Mouse (Mus musculus): Measurements from ENCODE around the gene Rrp8. TPM values are rescaled to one million over a fixed set of nuclear protein-coding genes. Genes with fewer than 3 reads are reported as not detected.

The Rrp8 gene
- polyA plus RNA-seq, 1 experiment from 2014 or later, result 21.2 TPM

GRCm38 (mm10) chr7:105738948-105739347 is 1.8 kb upstream of the Rrp8 start:
- Histone ChIP-seq H3K4me3 (ENCODE audit: inconsistent target) (peak overlapping the region; percentile 99; the same call in 1 of the 2 replicates), H3K27ac (peak overlapping the region; percentile 90), H3K79me2 (ENCODE audit: inconsistent target) (peaks cover 70% of the 10 kb centered on the region), H3K36me3 (ENCODE audit: inconsistent target) (peaks cover 29% of the 10 kb centered on the region)
- WGBS (ENCODE audit: missing documents), result 7% methylated on average over 3 of the region's 3 CpGs

DNA sequence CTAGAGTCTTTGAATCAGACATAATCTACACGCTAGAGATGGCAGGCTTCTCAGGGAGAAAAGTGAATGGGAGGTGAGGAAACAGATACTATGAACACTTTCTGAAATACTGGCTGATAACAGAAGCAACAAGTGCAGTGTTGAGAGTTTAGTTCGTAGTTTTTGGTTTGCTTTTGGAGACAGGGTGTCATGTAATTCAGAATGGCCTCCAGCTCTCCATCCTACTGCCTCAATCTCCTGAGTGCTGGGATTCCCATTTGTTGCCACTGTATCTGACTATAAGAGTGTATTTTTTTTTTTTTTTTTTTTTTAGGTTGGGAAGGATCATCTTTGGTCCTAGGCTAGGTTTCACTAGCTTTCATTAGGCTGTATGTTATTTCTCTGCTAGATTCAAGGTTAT is 1.1 kb upstream of the Rrp8 start:
- Histone ChIP-seq H3K36me3 (ENCODE audit: inconsistent target) (peaks cover 35% of the 10 kb centered on the region), H3K27ac (peak overlapping the region; percentile 90), H3K4me3 (ENCODE audit: inconsistent target) (peak overlapping the region; percentile 99; the same call in 1 of the 2 replicates), H3K79me2 (ENCODE audit: inconsistent target) (peaks cover 65% of the 10 kb centered on the region)
- WGBS (ENCODE audit: missing documents), result 48% methylated on average over 2 of the region's 2 CpGs

DNA sequence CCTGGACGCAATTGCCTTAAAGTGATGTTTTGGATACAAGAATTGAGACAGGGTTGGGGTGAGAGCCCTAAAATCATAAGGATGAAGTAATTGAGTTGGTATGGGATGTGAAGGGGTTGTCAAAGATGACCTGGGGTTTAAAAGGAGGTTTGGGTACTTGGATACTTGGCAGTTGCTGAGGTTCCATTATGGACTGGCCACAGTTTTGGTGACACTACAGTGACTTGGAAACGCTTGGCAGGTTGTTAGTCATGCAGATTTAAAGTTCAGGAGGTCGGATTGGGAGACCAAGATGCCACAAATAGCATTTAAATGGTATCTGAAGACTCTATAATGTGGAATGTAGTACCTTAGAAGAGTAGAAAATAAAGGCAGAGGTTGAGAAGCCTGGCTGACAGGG is 463 bp upstream of the Rrp8 start:
- Histone ChIP-seq H3K27ac (peak overlapping the region; percentile 90), H3K79me2 (ENCODE audit: inconsistent target) (peaks cover 59% of the 10 kb centered on the region), H3K36me3 (ENCODE audit: inconsistent target) (peaks cover 42% of the 10 kb centered on the region), H3K4me3 (ENCODE audit: inconsistent target) (peak overlapping the region; percentile 99)
- WGBS (ENCODE audit: missing documents), result 56% methylated on average over 3 of the region's 3 CpGs

DNA sequence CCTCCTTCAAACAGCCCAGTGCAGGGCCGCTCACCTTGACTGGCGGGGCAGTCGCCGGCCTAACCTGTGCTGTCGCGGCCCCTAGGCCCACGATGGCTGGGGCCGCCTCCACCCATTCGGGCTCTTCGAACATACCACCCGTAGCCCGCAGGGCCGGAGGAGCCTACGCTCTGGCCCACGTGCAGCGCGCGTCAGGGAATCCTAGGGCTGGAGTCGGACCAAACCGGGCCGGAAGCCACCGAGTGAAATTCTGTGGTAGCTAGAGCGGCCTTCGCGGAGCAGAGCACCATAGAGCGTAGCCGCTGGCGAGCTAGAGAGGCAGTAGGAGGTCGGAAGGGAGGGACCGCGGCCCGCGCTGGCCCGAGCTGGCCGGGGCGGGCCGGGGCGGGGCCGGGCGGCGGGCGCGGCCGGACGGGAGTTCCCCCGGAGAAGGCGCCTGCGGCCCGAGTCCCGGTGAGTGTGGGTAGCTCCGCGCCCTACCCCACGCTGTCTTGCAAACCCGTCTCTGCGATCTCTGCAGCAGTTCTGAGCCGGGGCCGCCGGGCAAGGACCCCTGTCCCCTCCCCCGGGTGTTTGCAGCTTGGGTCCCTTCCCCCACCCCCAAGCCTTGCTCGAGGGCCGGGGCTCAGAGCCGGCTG is 802 bp downstream of the Rrp8 start, which contains the start of gene Ilk:
Gene Ilk, plus strand, starts transcription at position 329 of the 638 bp plus-strand sequence.
- peaks cover 57% of the 10 kb centered on the region for H3K79me2 ChIP-seq (ENCODE audit: inconsistent target)
- H3K4me3 ChIP-seq (ENCODE audit: inconsistent target), result peak within 1 kb of the TSS; percentile 99
- WGBS (ENCODE audit: missing documents), result under 1% methylated on average over 42 of the region's 62 CpGs
- peak within 1 kb of the TSS; percentile 90 for H3K27ac ChIP-seq
- peaks cover 41% of the 10 kb centered on the region for H3K36me3 ChIP-seq (ENCODE audit: inconsistent target)

DNA sequence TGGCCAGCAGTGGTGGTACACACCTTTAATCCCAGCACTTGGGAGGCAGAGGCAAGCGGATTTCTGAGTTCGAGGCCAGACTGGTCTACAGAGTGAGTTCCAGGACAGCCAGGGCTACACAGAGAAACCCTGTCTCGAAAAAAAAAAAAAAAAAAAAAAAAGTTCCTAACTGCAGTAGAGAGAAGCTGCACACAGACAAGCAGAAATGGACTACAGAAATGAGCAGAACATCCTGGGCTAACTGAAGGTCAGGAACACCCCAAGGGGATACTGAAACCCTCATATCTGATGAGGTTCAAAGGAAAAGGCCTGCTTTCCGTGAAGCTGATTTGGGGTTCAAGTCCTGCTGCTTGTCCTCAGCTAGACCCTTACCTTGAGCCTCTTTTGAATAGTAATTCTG is 1.7 kb downstream of the Rrp8 start:
- peaks cover 47% of the 10 kb centered on the region for H3K79me2 ChIP-seq (ENCODE audit: inconsistent target)
- H3K27ac ChIP-seq, result peak overlapping the region; percentile 41; the same call in 1 of the 2 replicates
- peak overlapping the region; percentile 66 for H3K4me3 ChIP-seq (ENCODE audit: inconsistent target)
- WGBS (ENCODE audit: missing documents), result 20% methylated on average over 1 of the region's 4 CpGs
- H3K36me3 ChIP-seq (ENCODE audit: inconsistent target), result peaks cover 32% of the 10 kb centered on the region; the same call in 1 of the 2 replicates

DNA sequence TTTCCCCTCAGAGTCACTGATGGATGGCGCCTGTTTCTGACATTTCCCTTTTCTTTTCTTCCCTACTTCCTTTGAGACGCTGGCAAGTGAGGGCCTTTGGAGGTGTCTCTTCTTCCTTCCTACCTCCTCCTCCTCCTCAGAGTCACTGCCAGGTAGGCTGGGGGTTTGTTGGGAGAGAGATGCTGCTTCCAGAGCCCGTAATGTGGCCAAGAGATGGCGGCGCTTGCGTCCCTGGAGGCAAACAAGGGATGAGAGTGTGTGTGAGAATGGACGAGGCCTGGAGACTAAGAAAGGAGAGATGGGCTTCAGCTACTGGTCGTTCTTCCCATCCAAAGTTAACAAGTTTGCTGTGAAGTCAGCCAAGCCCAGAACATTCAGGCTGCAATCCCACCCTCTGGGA is 2.4 kb downstream of the Rrp8 start:
- Histone ChIP-seq H3K27ac (no peak overlapping the region), H3K4me3 (ENCODE audit: inconsistent target) (no peak overlapping the region), H3K36me3 (ENCODE audit: inconsistent target) (peaks cover 29% of the 10 kb centered on the region; the same call in 1 of the 2 replicates), H3K79me2 (ENCODE audit: inconsistent target) (peaks cover 41% of the 10 kb centered on the region)
- WGBS (ENCODE audit: missing documents), result 89% methylated on average over 7 of the region's 8 CpGs

GRCm38 (mm10) chr7:105733836-105734235 is 3.3 kb downstream of the Rrp8 start:
- Histone ChIP-seq H3K36me3 (ENCODE audit: inconsistent target) (peaks cover 29% of the 10 kb centered on the region; the same call in 1 of the 2 replicates), H3K79me2 (ENCODE audit: inconsistent target) (peaks cover 31% of the 10 kb centered on the region), H3K4me3 (ENCODE audit: inconsistent target) (no peak overlapping the region), H3K27ac (no peak overlapping the region)
- WGBS (ENCODE audit: missing documents), result 95% methylated on average over 11 of the region's 11 CpGs

- peaks cover 24% of the 10 kb centered on the region; the same call in 1 of the 2 replicates for H3K36me3 ChIP-seq (ENCODE audit: inconsistent target)
- H3K4me3 ChIP-seq (ENCODE audit: inconsistent target), result no peak overlapping the region
- H3K27ac ChIP-seq, result no peak overlapping the region
- 76% methylated on average over 6 of the region's 6 CpGs for WGBS (ENCODE audit: missing documents)
- H3K79me2 ChIP-seq (ENCODE audit: inconsistent target), result no peaks in the 10 kb centered on the region
Measured at GRCm38 (mm10) chr7:105728701-105729428, 8.3 kb downstream of the Rrp8 start.

- Histone ChIP-seq H3K27ac (no peak overlapping the region), H3K36me3 (ENCODE audit: inconsistent target) (peaks cover 5% of the 10 kb centered on the region; the same call in 1 of the 2 replicates), H3K4me3 (ENCODE audit: inconsistent target) (no peak overlapping the region), H3K79me2 (ENCODE audit: inconsistent target) (no peaks in the 10 kb centered on the region)
- WGBS (ENCODE audit: missing documents), result 63% methylated on average over 4 of the region's 4 CpGs
Measured at GRCm38 (mm10) chr7:105726980-105727325, 10.2 kb downstream of the Rrp8 start.

GRCm38 (mm10) chr7:105726144-105726979 is 10.8 kb downstream of the Rrp8 start:
- H3K4me3 ChIP-seq (ENCODE audit: inconsistent target), result no peak overlapping the region
- no peaks in the 10 kb centered on the region for H3K79me2 ChIP-seq (ENCODE audit: inconsistent target)
- H3K27ac ChIP-seq, result no peak overlapping the region
- WGBS (ENCODE audit: missing documents), result 79% methylated on average over 4 of the region's 4 CpGs
- no peaks in the 10 kb centered on the region for H3K36me3 ChIP-seq (ENCODE audit: inconsistent target)

DNA sequence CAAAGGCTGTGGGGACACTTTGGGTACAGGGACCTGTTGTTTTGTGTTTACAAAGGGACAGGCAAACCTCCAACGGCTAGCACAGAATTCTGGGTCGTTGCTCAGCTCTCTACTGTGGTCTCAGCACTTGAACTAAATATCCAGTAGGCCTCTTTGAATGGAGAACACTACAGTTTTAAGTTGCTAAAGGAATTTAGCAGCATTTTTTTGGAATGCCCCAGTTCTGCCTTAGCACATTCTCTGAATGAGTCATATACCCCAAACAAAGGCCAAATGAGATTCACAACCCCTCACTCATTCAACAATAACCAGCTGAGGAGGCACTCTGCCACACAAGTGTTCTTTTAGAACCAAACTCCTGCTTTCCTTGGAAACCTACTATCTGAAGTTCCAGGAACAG is 15.3 kb downstream of the Rrp8 start:
- WGBS (ENCODE audit: missing documents), result 84% methylated on average over 2 of the region's 2 CpGs

GRCm38 (mm10) chr7:105715366-105715765 is 21.8 kb downstream of the Rrp8 start:
- 73% methylated on average over 3 of the region's 3 CpGs for WGBS (ENCODE audit: missing documents)
- Histone ChIP-seq H3K79me2 (ENCODE audit: inconsistent target) (no peaks in the 10 kb centered on the region), H3K36me3 (ENCODE audit: inconsistent target) (no peaks in the 10 kb centered on the region), H3K4me3 (ENCODE audit: inconsistent target) (no peak overlapping the region), H3K27ac (no peak overlapping the region)

More for the DNA sequence above, 15.3 kb downstream of the Rrp8 start:
- no peak overlapping the region for H3K27ac ChIP-seq
- H3K4me3 ChIP-seq (ENCODE audit: inconsistent target), result no peak overlapping the region
- no peaks in the 10 kb centered on the region for H3K36me3 ChIP-seq (ENCODE audit: inconsistent target)
- H3K79me2 ChIP-seq (ENCODE audit: inconsistent target), result no peaks in the 10 kb centered on the region

DNA sequence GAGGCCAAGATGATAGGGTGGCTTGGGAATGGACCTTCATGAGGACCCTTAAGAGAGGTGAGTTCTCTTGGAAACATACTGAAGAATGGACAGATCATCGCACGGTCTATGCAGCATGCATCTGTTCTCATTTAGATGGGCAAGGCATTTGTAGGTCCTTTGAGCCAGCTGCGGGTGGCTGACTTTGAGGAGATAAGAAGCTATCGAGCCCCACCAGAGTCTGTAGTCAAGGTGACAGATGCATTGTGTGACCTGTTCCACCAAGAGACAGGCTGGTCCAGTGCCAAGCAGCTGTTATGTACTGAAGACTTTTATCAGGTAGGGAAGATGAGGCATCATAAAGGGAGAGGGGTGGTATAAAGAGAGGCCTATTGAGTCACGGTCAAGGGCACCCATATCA is 28.5 kb downstream of the Rrp8 start:
- H3K36me3 ChIP-seq (ENCODE audit: inconsistent target), result no peaks in the 10 kb centered on the region
- no peak overlapping the region for H3K4me3 ChIP-seq (ENCODE audit: inconsistent target)
- WGBS (ENCODE audit: missing documents), result 94% methylated on average over 5 of the region's 5 CpGs
- H3K79me2 ChIP-seq (ENCODE audit: inconsistent target), result no peaks in the 10 kb centered on the region
- H3K27ac ChIP-seq, result no peak overlapping the region

GRCm38 (mm10) chr7:105703816-105704215 is 33.4 kb downstream of the Rrp8 start:
- WGBS (ENCODE audit: missing documents), result 93% methylated on average over 4 of the region's 4 CpGs
- Histone ChIP-seq H3K4me3 (ENCODE audit: inconsistent target) (no peak overlapping the region), H3K27ac (no peak overlapping the region), H3K36me3 (ENCODE audit: inconsistent target) (no peaks in the 10 kb centered on the region), H3K79me2 (ENCODE audit: inconsistent target) (no peaks in the 10 kb centered on the region)
